Mouse (Mus musculus) liver, postnatal 0 days (tissue): ENCODE results near the gene Ccdc27.

Experiments used
- CTCF ChIP-seq: sonication (generic); IDR thresholded peaks from 2 replicates; pipeline ENCODE4 v1.5.1; 2016; ENCODE audit warnings: antibody characterized with exemption, low read depth
- EP300 ChIP-seq: IDR thresholded peaks from 2 replicates; pipeline ENCODE4 v1.6.1; 2016; ENCODE audit warnings: antibody characterized with exemption, low read depth, mild to moderate bottlenecking

DNA sequence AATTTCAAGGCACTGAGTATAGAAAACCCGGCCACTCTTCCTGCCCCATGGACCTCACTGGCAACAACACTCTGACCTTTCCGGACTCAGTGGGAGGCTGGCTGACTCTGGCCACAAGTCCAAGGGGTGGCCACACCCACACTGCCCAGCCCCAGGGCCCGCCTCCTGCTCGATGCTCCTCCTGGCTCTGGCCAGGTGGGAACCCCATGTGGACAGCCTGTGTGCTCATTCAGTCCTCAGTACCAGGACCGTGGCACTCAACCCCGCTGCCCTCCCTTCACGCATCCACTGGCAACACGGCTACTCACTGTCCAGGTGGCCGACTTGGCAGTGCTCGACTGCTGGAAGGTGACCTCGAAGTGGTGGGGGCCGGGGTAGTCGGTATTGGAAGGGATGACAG, 38.5 kb upstream of the Ccdc27 start:
- TF ChIP-seq EP300 (no peak), CTCF (no peak)
